Mouse (Mus musculus) kidney, embryonic 14.5 days (tissue): ENCODE results near the gene Rap1gds1. TPM values are rescaled to one million over a fixed set of nuclear protein-coding genes. Genes with fewer than 3 reads are reported as not detected.

Experiments
- ATAC-seq: fragments of 200-750 bp; cut with Nextera tagmentation; 2 replicates; pipeline ENCODE4 v1.8.0; 2017; ENCODE audit warnings: moderate number of reproducible peaks, mild to moderate bottlenecking, moderate TSS enrichment, moderate library complexity; ENCODE audit not compliant: low FRiP score, low TSS enrichment
- H3K27ac ChIP-seq: fragments of 300-500 bp; sonication (generic); 2 replicates; pipeline ENCODE4 v1.5.1; 2014; ENCODE audit warnings: low read depth, mild to moderate bottlenecking, low read length, moderate library complexity, mixed read lengths
- H3K27me3 ChIP-seq: fragments of 300-500 bp; sonication (generic); 2 replicates; pipeline ENCODE4 v1.6.1; 2014; ENCODE audit warnings: mild to moderate bottlenecking, low read length; ENCODE audit not compliant: control insufficient read depth, insufficient read depth
- H3K36me3 ChIP-seq: fragments of 300-500 bp; sonication (generic); 2 replicates; pipeline ENCODE4 v1.6.1; 2014; ENCODE audit warnings: low read length, mixed read lengths; ENCODE audit not compliant: control insufficient read depth, insufficient read depth
- H3K4me1 ChIP-seq: fragments of 300-500 bp; sonication (generic); 2 replicates; pipeline ENCODE4 v1.6.1; 2014; ENCODE audit warnings: low read length, mixed read lengths; ENCODE audit not compliant: control insufficient read depth, insufficient read depth
- H3K4me2 ChIP-seq: fragments of 300-500 bp; sonication (generic); replicated peaks from 2 replicates; pipeline ENCODE4 v1.6.1; 2014; ENCODE audit warnings: low read depth, mild to moderate bottlenecking, low read length
- H3K4me3 ChIP-seq: fragments of 300-500 bp; sonication (generic); 2 replicates; pipeline ENCODE4 v1.5.1; 2014; ENCODE audit warnings: mild to moderate bottlenecking, low read length
- H3K9ac ChIP-seq: fragments of 300-500 bp; sonication (generic); 2 replicates; pipeline ENCODE4 v1.6.1; 2014; ENCODE audit warnings: low read depth, mild to moderate bottlenecking, low read length, moderate library complexity
- H3K9me3 ChIP-seq: fragments of 300-500 bp; sonication (generic); 2 replicates; pipeline ENCODE4 v1.6.1; 2016; ENCODE audit warnings: low read length; ENCODE audit not compliant: control insufficient read depth
- WGBS: fragments of 180-500 bp; shearing (Covaris S2); extraction: QIAGEN DNeasy Blood & Tissue Kit; methylation state at CpG from one replicate; pipeline ENCODE4 v1.1.7; 2014; 5-methylcytosine and 5-hydroxymethylcytosine counted together
- polyA plus RNA-seq: library from polyadenylated mRNA; unstranded; fragments of >200 nt; fragmentation: Nextera tagmentation; extraction: Ambion mirVana; gene quantifications from 2 replicates; pipeline ENCODE4 v1.2.1, GENCODE M21; 2014

Gene Rap1gds1
- polyA plus RNA-seq, 1 experiment from 2014 or later = 62.3 TPM

- Histone ChIP-seq H3K27me3 (no peaks in the 10 kb centered on the region), H3K9me3 (no peaks in the 10 kb centered on the region), H3K4me3 (no peak overlapping the region), H3K4me1 (no peaks in the 10 kb centered on the region), H3K27ac (no peak overlapping the region), H3K9ac (no peak overlapping the region), H3K4me2 (no peak overlapping the region), H3K36me3 (no peaks in the 10 kb centered on the region)
- 94% methylated on average over 5 of the region's 5 CpGs for WGBS
- ATAC-seq = no peak
Measured at GRCm38 (mm10) chr3:139099284-139099683, 24.3 kb upstream of the Rap1gds1 start.

- WGBS = 94% methylated on average over 7 of the region's 7 CpGs
- no peaks in the 10 kb centered on the region for H3K27me3 ChIP-seq
- no peak overlapping the region for H3K4me3 ChIP-seq
- H3K9ac ChIP-seq = no peak overlapping the region
- H3K4me1 ChIP-seq = no peaks in the 10 kb centered on the region
- no peak overlapping the region for H3K27ac ChIP-seq
- ATAC-seq = no peak
- no peaks in the 10 kb centered on the region for H3K36me3 ChIP-seq
- H3K9me3 ChIP-seq = no peaks in the 10 kb centered on the region
- H3K4me2 ChIP-seq = no peak overlapping the region
Measured at GRCm38 (mm10) chr3:139095894-139096293, 20.9 kb upstream of the Rap1gds1 start.

GRCm38 (mm10) chr3:139088526-139088925, 13.5 kb upstream of the Rap1gds1 start:
- Histone ChIP-seq H3K4me2 (no peak overlapping the region), H3K9me3 (no peaks in the 10 kb centered on the region), H3K4me1 (no peaks in the 10 kb centered on the region), H3K27me3 (no peaks in the 10 kb centered on the region), H3K36me3 (no peaks in the 10 kb centered on the region), H3K4me3 (no peak overlapping the region), H3K9ac (no peak overlapping the region), H3K27ac (no peak overlapping the region)
- ATAC-seq = no peak
- WGBS = 85% methylated on average over 3 of the region's 3 CpGs

- 64% methylated on average over 5 of the region's 5 CpGs for WGBS
- no peak overlapping the region for H3K27ac ChIP-seq
- H3K27me3 ChIP-seq = no peaks in the 10 kb centered on the region
- H3K4me3 ChIP-seq = no peak overlapping the region
- no peaks in the 10 kb centered on the region for H3K9me3 ChIP-seq
- H3K4me1 ChIP-seq = no peaks in the 10 kb centered on the region
- no peak for ATAC-seq
- no peak overlapping the region for H3K9ac ChIP-seq
- H3K36me3 ChIP-seq = no peaks in the 10 kb centered on the region
- no peak overlapping the region for H3K4me2 ChIP-seq
Measured at GRCm38 (mm10) chr3:139083778-139084539, 9.0 kb upstream of the Rap1gds1 start.

GRCm38 (mm10) chr3:139079831-139080230, 4.8 kb upstream of the Rap1gds1 start:
- no peaks in the 10 kb centered on the region for H3K27me3 ChIP-seq
- no peaks in the 10 kb centered on the region for H3K36me3 ChIP-seq
- no peak overlapping the region for H3K4me3 ChIP-seq
- H3K9ac ChIP-seq = no peak overlapping the region
- no peaks in the 10 kb centered on the region for H3K4me1 ChIP-seq
- no peak overlapping the region for H3K27ac ChIP-seq
- H3K9me3 ChIP-seq = no peaks in the 10 kb centered on the region
- H3K4me2 ChIP-seq = no peak overlapping the region
- ATAC-seq = no peak
- WGBS = 90% methylated on average over 6 of the region's 6 CpGs

GRCm38 (mm10) chr3:139078010-139078409, 3.0 kb upstream of the Rap1gds1 start:
- no peak overlapping the region for H3K4me2 ChIP-seq
- WGBS = 82% methylated on average over 3 of the region's 3 CpGs
- no peak overlapping the region for H3K9ac ChIP-seq
- H3K4me1 ChIP-seq = 0 out of 2 replicates have a peak, but pooled peaks cover 3% of the 10 kb centered on the region
- no peak for ATAC-seq
- no peaks in the 10 kb centered on the region for H3K9me3 ChIP-seq
- no peak overlapping the region for H3K4me3 ChIP-seq
- no peaks in the 10 kb centered on the region for H3K36me3 ChIP-seq
- no peaks in the 10 kb centered on the region for H3K27me3 ChIP-seq
- H3K27ac ChIP-seq = no peak overlapping the region

GRCm38 (mm10) chr3:139076059-139076455, 1.1 kb upstream of the Rap1gds1 start:
- no peaks in the 10 kb centered on the region for H3K36me3 ChIP-seq

GRCm38 (mm10) chr3:139075333-139076058, 495 bp upstream of the Rap1gds1 start:
- H3K4me3 ChIP-seq = peak overlapping the region; percentile 89
- peak overlapping the region; percentile 92 for H3K4me2 ChIP-seq
- WGBS = under 1% methylated on average over 60 of the region's 72 CpGs
- ATAC-seq = peak; percentile 99
- H3K4me1 ChIP-seq = 0 out of 2 replicates have a peak, but pooled peaks cover 3% of the 10 kb centered on the region
- H3K27ac ChIP-seq = peak overlapping the region; percentile 87
- H3K36me3 ChIP-seq = no peaks in the 10 kb centered on the region
- H3K27me3 ChIP-seq = no peaks in the 10 kb centered on the region
- H3K9ac ChIP-seq = peak overlapping the region; percentile 77
- H3K9me3 ChIP-seq = no peaks in the 10 kb centered on the region

More at GRCm38 (mm10) chr3:139076059-139076455, 1.1 kb upstream of the Rap1gds1 start:
- Histone ChIP-seq H3K4me2 (peak overlapping the region; percentile 92), H3K27me3 (no peaks in the 10 kb centered on the region), H3K9me3 (no peaks in the 10 kb centered on the region), H3K4me3 (peak overlapping the region; percentile 89), H3K4me1 (0 out of 2 replicates have a peak, but pooled peaks cover 3% of the 10 kb centered on the region), H3K9ac (peak overlapping the region; percentile 77; the same call in 1 of the 2 replicates), H3K27ac (no peak overlapping the region)
- no peak for ATAC-seq
- 7% methylated on average over 7 of the region's 7 CpGs for WGBS
